Mouse (Mus musculus): ENCODE measurements around the gene Rrm1.

DNA sequence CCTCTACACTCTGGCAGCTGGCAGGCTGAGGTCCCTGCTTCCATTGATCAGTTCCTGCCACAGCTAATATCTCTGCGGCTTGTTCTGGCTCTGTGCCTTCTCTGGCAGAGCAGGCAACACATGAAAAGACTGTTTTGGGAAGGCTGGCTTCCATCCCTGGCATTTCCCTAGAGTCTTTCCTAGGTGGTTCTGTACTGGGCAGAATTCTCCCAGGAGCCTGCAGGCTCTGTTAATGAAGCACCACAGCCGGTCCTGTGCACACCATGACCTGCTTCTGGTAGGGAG, 75.5 kb downstream of the Rrm1 start:
- TF ChIP-seq POLR2A (IDR thresholded peaks at IDR 0.05; ENCODE audit: borderline replicate concordance, extremely low read depth, low read depth, low read length) (no peak), CTCF (IDR thresholded peaks at IDR 0.05; ENCODE audit: insufficient read depth, low read length) (no peak)

All from lung, adult 2 months (tissue).